Mouse (Mus musculus) ZHBTc4 (cell line): ENCODE results near the gene Skint1.

Experiments used
- DNase-seq: peaks from one replicate; pipeline ENCODE4 v3.0.0-alpha.2; 2011; ENCODE audit warnings: low read depth, low spot score

Gene Skint1

GRCm38 (mm10) chr4:112005969-112006368 is at the start of gene Skint1:
Gene Skint1 (plus strand): TSS chr4:112006269.
- no peak for DNase-seq

- peak; percentile 48 for DNase-seq
Observed at GRCm38 (mm10) chr4:111961309-111961708, 44.8 kb upstream of the Skint1 start.

DNA sequence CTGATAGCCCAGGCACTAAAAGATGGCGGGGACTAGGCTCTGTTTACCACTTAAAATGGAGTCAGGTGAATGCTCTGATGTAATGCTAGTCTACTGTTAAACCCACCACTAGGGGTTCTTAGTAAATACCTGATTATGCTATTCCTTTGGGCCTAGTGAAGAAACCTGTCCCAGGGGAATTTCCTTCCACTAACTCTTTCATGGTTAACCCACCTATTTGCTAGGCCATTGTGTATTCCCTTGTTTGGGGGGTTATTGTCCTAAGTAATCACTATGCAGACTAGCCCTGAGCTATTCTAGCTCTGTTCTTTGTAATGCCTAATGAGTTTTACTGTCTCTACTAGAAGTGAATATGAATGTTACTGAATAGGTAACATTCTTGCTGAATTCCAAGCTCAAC is 42.8 kb upstream of the Skint1 start:
- DNase-seq = peak; percentile 84

GRCm38 (mm10) chr4:111963669-111964068 is 42.4 kb upstream of the Skint1 start:
- no peak for DNase-seq

DNA sequence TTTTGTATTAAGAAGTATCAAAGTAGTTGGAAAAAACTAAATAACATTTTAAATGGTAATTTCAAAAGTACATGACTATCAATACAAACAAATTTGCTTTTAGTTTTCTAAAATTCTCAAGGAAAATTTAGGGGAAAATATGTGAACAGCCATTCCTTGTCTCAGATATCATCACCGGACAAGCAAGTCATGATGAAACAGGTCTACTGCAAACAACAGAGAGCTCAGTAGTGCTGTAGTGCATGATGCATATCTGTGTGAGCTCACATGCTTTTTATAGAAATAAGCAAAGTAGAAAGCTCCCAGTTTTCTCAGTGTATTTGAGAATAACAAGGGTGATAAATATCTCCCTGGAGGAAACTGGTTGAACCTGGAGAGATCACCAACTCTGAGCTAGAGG is 33.4 kb upstream of the Skint1 start, which contains the start of gene Skint7:
Skint7 (plus strand) TSS at position 301 of the 400 bp plus-strand sequence.
- no peak for DNase-seq

DNA sequence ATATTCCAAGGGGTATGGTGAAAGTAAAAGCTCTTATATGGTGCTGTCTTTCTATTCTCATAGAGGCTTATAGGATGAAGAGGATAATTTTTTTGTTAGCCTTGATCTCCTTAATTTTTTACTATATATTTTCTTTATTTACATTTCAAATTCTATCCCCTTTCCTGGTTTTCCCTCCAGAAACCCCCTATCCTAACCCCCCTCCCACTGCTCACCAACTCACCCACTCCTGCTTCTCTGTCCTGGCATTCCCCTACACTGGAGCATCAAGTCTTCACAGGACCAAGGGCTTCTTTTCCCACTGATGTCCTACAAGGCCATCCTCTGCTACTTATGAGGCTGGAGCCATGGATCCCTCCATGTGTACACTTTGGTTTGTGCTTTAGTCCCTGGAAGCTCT is 65.6 kb downstream of the Skint1 start, which contains the start of gene Skint4:
Skint4 (plus strand) TSS at position 301 of the 400 bp plus-strand sequence.
- no peak for DNase-seq
